Mouse (Mus musculus) bone marrow macrophage, adult 2 months (primary cell): Measurements from ENCODE around the gene Ipmk.

Experiments used
- CTCF ChIP-seq: IDR thresholded peaks from 2 replicates; pipeline ENCODE4 v1.5.1; 2012; ENCODE audit warnings: low read depth, mild to moderate bottlenecking, low read length, moderate library complexity
- POLR2A ChIP-seq: IDR thresholded peaks from 2 replicates; pipeline ENCODE4 v1.6.1; 2012; ENCODE audit warnings: mild to moderate bottlenecking, low read depth, low read length, borderline replicate concordance

DNA sequence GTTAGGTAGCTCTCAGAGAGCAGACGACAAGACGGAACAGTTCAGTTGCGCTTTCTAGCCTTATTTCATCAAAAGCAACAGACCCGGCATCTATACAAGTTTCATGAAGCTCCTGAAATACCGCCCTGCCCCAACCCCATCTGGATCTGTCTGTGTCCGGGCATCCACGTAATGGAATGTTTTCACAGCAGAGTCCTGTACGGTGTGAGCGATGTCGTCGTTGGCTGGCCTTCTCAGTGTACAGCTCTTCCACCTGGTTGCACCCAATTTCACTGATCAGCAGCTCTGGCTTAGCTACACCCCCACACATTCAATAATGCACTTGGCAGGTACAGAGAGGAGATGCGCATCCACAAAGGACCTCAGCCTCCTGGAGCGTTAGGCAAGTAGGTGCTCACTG is 126.0 kb downstream of the Ipmk start:
- no peak for TF ChIP-seq CTCF
- no peak for TF ChIP-seq POLR2A
